Mouse (Mus musculus) cerebellum, postnatal 36 days (tissue): ENCODE results near the gene Mrpl17.

Source experiments
- DNase-seq, 2 experiments: peaks; one replicate each; pipeline ENCODE4 v3.0.0; 2021 to 2022; ENCODE audit warnings: mixed read lengths in 2 of 2

Gene Mrpl17

DNA sequence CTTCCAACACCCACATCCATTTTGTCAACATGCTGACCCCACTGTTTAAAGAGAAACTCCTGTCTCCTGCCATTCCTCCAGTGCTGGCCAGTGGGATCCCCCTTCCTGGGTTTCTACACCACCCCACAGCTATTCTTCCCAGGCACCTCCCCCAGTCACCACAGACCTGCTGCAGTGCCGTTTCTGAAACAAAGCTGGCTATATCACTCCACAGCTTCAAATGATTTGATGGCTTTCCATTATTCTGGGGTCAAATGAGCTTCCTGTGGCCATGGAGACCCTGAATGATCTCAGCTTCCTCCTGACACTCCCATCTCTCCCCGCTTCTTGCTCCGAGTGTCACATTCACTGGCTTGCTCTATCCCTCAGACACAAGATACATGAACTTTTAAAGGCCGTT, 26.3 kb downstream of the Mrpl17 start:
- DNase-seq = no peak

DNA sequence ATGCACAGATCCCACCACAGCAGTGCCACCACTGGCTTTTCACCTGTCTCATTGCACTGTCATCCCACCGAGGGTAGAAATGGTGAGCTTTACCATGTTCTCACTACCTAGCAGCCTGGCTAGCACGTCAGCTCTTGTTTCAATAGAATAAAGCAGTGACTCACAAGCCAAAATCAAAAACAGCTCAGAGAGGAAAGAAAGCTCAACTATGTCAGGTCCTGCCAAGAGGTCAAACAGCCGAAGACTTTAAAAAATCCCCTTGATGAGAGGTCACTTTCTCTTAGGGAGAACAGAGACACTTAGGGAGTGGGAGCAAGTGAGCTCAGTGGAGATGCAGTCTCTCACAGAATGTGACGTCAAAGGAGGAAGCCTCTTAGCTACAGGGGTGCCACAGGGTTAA, 27.0 kb downstream of the Mrpl17 start:
- DNase-seq = no peak

DNA sequence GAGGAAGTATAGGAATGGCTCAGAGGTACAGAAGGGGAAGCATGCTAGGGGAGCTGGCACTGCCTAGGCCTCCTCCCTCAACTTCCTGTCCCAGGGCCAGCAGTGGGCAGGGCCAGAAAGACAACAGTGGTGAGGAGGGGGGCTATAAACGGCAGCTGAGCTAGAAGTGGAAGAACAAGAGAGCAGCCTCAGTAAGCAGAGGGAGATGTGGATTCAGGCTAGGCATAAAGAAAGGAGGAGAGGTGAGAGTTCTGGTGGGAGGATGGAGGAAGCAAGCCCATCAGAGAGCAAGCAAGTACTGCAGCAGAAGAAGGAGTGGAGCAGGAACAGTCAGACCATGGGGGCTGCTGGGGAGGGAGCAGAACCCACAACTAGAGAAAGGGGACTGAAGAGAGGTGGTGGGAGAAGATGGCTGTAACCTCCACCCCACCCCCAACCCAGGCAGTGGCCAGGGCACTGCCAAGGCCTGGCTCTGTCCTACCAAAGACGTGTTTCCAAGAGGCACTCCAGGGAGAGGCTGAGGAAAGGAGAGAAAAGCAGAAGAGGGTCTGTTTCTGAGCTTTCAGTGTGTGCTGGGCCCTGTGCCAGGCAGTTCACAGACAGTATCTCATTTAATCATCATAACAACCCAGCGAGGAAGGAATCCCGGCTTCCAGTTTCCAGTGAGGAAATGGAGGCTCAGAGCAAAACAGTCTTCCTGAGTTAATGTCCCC, 32.2 kb downstream of the Mrpl17 start:
- DNase-seq = no peak

DNA sequence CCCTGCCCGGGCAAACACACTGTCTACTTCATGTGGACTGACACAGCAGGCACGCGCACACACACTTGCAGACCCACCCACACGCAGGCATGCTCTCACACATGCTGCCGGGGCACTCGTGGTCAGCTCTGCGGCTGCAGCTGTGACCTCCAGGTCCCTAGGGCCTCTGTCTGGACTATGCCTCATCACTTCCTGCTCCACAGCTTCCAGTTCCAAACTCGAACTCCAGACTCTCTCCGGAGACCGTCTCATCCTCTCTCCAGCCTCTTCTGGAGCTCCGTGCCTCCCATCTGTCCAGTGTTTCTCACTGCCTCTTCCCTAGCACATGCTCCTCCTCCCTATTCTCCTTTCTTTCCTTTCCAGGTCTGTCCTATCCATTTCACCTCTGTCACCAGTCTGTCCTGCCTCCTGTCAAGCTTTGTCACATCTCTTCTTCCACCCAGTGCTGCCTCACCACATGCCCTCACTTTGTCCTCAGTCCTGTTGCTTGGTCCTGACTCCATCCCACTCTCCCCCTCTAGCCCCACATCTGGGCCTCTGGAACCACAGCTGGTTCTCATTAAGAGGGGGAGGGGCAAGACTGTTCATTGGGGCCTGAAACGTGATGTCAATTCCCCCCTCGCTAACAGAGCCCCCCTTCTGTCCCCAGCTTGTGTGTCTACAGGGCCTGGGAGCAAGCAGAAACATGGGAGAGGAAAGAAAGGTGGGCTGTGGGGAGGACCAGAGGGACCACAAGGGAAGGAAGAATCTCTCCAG, 32.9 kb downstream of the Mrpl17 start:
- DNase-seq = no peak

DNA sequence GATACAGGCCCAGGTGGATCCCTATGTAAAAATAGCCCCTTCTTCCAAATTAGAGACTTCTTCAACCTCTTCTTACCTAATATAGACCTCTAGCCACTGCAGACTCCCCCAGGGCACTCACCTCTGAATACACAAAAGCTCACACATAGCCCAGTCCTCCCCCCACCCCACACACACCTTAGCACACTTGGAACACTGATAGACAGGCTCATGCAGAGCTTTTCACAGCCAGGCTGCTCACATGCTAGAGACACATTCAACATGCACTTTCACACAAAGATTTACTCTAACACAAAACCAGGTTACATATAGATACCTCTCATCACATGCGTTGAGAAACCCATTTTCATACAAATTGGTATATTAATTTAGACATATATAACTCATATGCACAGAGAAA, 33.6 kb downstream of the Mrpl17 start:
- no peak for DNase-seq

DNA sequence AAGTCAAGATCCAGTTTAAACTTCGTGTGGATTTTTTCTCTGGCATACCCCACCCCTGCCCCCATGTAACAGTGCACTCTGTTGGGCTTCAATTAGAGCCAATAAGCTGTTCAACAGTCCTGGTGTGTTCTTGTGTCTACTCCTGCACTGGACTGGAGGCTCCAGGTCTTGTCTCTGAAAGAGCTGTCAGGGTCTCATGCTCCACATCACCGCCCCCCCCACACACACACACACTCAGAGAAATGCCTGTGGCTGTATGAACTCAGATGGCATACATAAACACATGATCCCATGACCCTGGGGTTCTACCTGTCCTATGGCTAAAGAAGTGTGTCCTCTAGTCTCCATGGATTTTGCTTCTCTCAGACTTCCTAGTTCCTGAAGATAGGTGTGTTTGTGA, 34.9 kb downstream of the Mrpl17 start:
- DNase-seq = no peak

DNA sequence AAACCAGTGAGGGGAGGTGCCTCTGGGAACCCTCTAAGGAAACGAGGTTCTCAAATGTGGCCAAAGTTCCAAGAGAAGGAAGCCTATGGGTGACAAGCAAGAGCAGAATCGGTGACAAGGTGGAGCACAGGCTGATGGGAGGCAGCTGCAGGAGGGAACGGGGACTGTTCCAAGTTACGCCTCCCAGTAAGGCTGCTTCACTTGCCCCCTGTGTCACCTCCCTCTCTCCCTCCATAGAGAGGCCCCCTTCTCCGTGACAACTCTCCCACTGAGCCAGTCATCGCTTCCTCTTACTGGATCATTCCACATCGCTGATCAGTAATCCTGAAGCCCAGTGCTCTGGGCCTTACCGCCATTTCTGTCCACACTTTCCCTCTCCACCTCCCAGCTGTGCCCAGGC, 36.2 kb downstream of the Mrpl17 start:
- DNase-seq = no peak

DNA sequence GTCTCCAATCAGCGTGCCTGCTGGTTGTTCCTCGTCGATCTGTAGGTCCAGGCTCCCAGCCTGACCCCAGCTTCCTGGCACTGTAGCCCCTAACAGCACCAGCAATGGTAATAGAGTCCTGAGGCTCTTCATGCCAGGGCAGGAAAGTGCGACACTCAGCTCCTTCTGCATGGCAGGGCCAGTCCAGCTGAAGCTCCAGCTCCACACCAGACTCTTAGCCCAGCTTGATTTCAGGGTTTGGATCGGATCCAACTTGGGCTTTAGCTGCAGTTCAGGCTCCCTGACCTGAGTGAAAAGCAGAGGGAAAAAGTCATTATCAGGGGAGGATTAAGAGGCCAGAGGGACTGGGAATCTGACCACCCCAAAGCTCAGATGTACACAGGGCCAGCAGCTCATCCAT, 37.9 kb downstream of the Mrpl17 start:
- DNase-seq = no peak

DNA sequence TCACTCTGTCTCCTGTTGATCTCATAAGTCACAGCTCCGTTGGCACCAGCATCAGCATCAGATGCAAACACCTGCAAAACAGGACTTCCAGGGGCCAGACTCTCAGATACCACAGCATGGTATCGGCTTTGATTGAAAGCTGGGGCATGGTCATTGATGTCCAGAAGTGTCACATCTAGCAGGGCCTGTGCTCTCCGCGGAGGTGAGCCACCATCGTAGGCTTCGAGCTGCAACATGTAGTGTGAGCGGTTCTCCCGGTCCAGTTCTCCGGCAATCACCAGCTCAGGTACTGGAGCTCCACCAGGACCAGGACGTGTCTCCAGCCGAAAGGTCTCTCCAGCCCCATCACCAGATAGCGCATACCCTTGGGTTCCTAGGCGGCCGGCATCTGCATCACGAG, 38.6 kb downstream of the Mrpl17 start:
- no peak for DNase-seq

DNA sequence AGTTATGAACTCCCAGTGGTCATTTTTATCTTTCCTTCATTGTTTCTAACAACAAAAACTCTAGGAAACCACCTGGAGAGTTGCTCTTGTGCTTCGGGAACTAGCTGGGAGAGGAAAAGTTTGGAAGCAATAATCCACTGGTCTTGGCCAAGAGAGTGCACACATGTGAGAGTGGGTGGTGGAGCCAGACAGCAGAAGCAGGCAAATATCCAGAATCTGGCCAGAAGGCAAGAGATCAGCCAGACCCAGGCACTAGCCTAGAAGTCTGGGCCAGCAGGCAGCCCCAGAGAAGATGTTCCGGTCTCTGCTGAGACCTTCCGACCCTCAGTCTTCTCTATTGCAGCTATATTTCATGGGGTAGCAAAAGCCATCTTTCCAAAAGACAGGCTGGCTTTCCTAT, 40.9 kb downstream of the Mrpl17 start:
- no peak for DNase-seq

DNA sequence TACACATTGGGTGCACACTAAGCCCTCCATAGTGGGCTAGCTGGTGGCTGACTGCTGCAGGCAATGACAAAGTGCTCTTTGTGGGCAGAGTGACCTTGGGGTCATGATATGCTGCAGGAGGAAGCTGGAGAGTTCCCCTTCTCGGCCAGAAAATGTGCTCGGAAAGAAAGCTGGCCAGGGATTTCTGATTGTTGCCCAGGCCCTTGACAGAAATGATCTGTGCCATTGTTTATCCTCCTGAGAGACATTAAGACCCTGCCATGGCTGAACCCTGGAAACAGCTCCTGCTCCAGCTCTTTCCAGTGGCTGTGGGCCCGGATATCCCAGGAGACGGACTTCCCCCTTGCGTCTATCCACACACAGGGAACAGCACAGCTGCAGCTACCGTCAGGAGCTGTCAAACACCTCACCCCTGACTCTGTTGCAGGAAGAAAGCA, 43.2 kb downstream of the Mrpl17 start:
- no peak for DNase-seq

DNA sequence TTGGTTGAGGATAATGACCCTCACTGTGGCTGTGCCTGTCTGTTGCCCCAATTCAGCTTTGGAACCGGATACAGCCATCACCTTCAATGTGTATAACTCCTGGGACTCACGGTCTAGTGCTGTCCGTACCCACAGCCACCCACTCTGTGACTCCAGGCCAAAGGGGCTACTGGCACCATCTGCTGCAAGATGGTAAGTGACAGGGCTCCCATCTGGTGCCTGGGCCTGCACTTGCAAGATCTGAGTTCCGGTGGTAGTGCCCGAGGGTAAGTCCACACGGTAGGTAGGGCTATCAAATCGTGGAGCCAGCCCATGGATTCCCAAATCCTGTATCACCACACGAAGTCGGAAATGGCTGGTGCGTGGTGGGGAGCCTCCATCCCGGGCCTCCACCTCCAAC, 46.6 kb downstream of the Mrpl17 start:
- DNase-seq = no peak

DNA sequence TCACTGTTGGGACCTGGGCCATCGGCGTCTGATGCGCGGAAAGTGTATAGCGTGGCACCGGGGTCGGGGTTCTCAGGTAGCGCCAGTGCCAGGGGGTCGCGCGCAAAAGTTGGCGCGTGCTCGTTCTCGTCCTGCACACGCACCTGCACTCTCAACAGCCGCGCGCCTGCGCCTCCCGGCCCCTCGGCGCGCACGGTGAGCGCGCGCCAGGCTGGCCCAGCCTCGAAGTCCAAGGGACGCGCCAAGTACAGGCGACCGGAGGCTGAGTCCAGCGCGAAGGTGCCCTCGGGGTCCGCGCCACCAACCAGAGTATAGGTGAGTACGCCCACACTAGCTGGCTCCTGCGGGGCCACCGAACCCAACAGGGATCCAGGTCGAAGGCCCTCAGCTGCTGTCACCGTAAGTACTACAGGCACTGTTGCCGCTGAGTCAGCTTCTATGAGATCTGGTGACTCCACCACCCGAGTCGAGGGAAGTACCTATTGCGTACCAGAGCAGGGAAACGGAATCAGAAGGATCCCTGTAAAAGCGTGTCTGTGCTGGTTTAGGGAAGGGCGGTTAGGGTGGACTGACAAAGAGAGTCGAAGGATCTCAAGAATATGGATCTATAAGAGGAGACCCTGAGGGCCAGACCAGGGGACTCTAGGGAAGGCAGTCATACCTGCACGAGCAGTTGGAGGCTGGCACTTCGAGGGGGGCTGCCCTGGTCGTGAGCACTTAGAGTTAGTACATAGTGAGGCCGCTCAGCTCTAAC, 48.2 kb downstream of the Mrpl17 start:
- DNase-seq = no peak

DNA sequence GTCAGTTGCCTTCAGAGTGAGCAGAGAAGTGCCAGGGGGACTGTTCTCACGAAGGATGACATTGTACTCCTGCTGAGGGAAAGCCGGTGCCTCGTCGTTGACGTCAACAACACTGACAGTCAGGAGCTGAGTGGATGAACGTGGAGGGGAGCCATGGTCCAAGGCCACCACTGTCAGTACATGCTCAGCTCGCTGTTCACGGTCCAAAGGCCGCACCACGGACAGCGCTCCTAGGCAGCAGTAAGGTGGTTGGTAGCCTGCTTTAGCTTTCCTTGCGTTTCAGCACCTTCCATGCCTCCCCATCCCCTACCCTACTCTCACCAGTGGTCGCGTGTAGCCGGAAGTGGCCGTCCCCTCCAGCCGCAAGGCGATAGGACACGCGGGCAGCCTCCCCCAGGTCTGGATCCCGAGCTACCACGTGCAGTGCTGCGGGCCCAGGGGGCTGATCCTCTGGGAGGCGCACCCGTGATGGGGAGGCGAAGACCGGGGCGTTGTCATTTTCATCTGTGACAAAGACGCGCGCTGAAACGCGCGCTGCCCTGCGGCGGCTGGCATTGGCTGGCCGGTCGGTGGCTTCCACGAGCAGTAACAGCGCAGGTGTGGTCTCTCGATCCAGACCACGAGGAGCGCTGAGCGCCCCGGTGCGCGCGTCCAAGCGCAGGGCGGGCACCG, 49.0 kb downstream of the Mrpl17 start:
- no peak for DNase-seq

DNA sequence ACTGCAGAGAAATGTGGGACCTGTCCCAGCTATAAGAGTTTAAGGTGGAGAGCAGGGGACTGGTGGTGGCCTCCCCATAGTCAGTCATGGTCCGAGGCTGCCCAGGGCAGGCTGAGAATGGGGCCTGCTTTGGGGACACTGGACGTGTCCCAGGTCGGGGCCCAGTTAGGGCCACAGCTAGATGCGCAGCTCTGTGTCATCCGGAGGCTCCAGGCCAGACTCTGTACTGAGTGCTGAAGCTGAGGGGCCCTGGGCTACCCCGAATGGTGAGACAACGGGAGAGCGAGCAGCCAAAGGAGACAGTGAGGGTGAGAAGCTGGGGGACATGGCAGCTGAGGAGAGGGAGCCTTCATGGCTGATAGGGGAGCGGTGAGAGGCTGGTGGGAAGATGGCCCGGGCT, 57.6 kb downstream of the Mrpl17 start:
- no peak for DNase-seq
